Mouse (Mus musculus): Measurements from ENCODE around the gene Erp44. TPM values are rescaled to one million over a fixed set of nuclear protein-coding genes. Genes with fewer than 3 reads are reported as not detected.

Gene Erp44
- polyA plus RNA-seq, 1 experiment from 2014 or later: 76.4 TPM

DNA sequence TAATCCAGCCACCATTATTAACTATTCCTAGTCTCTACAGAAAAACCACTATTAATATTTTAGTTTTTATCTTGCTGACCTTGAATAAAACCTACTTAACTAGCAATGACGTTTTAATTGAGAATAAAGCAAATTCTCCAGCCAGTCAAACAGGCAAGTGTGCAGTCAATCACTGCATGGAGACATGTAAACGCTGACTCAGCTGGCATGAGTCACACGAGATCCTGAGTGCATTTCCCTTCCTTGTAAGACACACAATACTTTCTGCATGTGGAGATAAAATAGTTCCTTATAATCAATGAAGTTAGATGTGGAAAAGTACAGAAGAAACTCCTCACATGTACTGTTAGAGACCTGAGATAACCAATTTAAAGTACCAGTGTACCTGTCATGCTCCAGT is 53.8 kb downstream of the Erp44 start:
- WGBS: 59% methylated on average over 3 of the region's 3 CpGs
- no peak overlapping the region for H3K9ac ChIP-seq
- no peak for ATAC-seq (ENCODE audit: low FRiP score)

DNA sequence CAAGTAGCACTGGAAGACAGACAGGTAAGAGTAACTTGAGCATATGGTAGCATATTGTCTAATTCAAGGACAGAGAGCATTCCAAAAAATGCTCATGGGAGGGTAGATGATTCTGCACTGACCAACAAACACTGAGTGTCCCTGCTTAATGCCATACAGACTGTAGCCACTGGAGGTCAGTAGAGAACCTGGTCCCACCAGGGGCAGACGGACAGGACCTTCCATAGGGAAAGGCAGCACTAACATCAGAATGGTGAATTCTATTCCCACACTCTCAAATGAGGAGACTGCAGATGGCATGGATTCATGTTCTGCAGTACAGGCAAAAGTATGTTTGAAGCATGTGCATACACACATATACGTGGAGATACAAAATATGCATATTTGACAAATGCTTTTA is 54.2 kb downstream of the Erp44 start:
- 26% methylated on average over 2 of the region's 2 CpGs for WGBS
- H3K9me3 ChIP-seq (replicated peaks): no peaks in the 10 kb centered on the region
- 0 out of 2 replicates have a peak, but pooled peaks have one; percentile 43 for ATAC-seq (ENCODE audit: low FRiP score)
- H3K27ac ChIP-seq: no peak overlapping the region
- no peaks in the 10 kb centered on the region for H3K4me1 ChIP-seq
- H3K9ac ChIP-seq: no peak overlapping the region
- no peak overlapping the region for H3K4me3 ChIP-seq
- H3K27me3 ChIP-seq: no peaks in the 10 kb centered on the region
- H3K36me3 ChIP-seq: no peaks in the 10 kb centered on the region
- H3K4me2 ChIP-seq (replicated peaks): no peak overlapping the region

More for the DNA sequence above, 53.8 kb downstream of the Erp44 start:
- H3K4me2 ChIP-seq (replicated peaks): no peak overlapping the region
- no peaks in the 10 kb centered on the region for H3K4me1 ChIP-seq
- H3K27ac ChIP-seq: no peak overlapping the region
- no peaks in the 10 kb centered on the region for H3K9me3 ChIP-seq (replicated peaks)
- no peaks in the 10 kb centered on the region for H3K36me3 ChIP-seq
- no peak overlapping the region for H3K4me3 ChIP-seq
- H3K27me3 ChIP-seq: no peaks in the 10 kb centered on the region

GRCm38 (mm10) chr4:48203564-48203963 is 75.8 kb downstream of the Erp44 start:
- WGBS: 80% methylated on average over 4 of the region's 4 CpGs
- H3K9ac ChIP-seq: no peak overlapping the region
- H3K4me2 ChIP-seq (replicated peaks): no peak overlapping the region
- no peak overlapping the region for H3K27ac ChIP-seq
- no peak for ATAC-seq (ENCODE audit: low FRiP score)
- H3K36me3 ChIP-seq: peaks cover 12% of the 10 kb centered on the region; the same call in 1 of the 2 replicates
- no peaks in the 10 kb centered on the region for H3K4me1 ChIP-seq
- no peaks in the 10 kb centered on the region for H3K27me3 ChIP-seq
- no peaks in the 10 kb centered on the region for H3K9me3 ChIP-seq (replicated peaks)
- no peak overlapping the region for H3K4me3 ChIP-seq

DNA sequence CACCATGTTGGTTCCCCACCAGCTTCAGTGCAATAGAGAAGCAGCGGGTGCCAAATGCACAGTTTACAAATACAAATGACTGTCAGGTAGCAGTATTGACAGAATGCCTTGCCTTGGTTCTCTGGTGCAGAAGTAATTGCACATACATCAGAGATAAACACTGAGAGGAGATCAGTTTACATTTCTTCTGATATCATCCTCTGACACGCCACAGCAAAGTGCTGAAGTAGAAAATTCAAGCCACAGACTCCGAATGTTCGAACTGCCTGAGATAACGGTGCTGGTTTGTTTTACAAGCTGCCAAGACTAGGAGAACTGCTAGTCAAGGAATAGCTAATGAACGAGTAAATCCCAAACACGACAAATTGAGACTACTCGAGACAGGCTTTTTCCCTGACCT is 80.9 kb downstream of the Erp44 start:
- no peaks in the 10 kb centered on the region for H3K27me3 ChIP-seq
- ATAC-seq (ENCODE audit: low FRiP score): no peak

DNA sequence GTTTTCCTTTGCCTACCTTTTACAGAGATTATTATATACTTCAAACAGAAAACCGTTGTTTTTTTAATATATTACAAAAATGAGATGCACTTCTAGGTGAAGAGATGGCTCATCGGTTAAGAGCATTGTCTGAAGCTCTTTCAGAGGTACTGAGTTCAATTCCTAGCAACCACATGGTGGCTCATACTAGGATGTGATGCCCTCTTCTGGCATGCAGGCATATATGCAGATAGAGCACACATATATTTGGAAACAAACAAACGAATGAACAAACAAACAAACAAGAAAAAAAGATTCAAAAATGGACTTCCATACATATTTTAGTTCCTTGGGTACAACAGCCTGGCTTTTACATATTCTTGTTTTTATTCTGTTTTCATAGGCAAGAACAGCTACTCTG is 81.4 kb downstream of the Erp44 start:
- no peak overlapping the region for H3K27ac ChIP-seq
- no peaks in the 10 kb centered on the region for H3K27me3 ChIP-seq
- no peaks in the 10 kb centered on the region for H3K4me1 ChIP-seq
- no peak overlapping the region for H3K9ac ChIP-seq
- H3K9me3 ChIP-seq (replicated peaks): no peaks in the 10 kb centered on the region
- no peak for ATAC-seq (ENCODE audit: low FRiP score)
- peaks cover 18% of the 10 kb centered on the region for H3K36me3 ChIP-seq
- H3K4me2 ChIP-seq (replicated peaks): no peak overlapping the region
- no peak overlapping the region for H3K4me3 ChIP-seq
- WGBS: 89% methylated on average over 3 of the region's 3 CpGs

More for the DNA sequence above, 80.9 kb downstream of the Erp44 start:
- Histone ChIP-seq H3K9me3 (replicated peaks) (no peaks in the 10 kb centered on the region), H3K36me3 (peaks cover 18% of the 10 kb centered on the region), H3K9ac (no peak overlapping the region), H3K4me2 (replicated peaks) (no peak overlapping the region), H3K27ac (no peak overlapping the region), H3K4me1 (no peaks in the 10 kb centered on the region), H3K4me3 (no peak overlapping the region)
- 88% methylated on average over 8 of the region's 8 CpGs for WGBS

DNA sequence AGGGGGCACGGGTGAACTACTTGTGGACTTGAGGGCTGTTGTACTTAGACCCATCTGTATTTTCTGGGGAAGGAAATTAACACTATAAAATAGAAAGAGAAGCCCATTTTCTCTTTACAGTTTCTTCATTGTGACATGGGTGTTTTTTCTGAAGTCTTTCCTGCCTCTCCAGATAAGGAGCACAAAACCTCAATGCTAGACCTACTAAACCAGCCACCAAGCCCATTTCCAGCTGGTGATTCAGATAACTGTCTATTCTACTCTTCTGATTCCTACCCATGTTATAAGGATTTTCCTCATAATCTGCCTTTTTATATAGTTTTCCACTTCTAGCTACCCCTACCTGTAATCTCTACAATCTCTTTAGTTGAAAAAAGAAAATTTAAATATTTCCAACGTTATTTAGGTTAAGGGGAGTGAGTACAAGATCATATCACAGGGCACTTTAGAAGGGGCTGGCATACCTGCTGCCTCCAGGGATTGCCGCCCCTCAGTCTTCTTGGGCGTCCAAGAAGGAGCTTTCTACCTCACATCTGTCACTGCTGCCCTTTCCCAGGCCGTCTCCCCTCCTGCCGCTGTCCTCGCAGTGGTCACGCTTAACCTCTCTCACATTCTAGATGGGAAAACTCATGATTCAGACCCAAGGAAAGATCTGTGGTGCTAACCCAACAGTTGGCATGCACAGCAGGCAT is 97.1 kb downstream of the Erp44 start:
- Histone ChIP-seq H3K4me1 (no peaks in the 10 kb centered on the region), H3K9ac (no peak overlapping the region), H3K27ac (no peak overlapping the region), H3K36me3 (no peaks in the 10 kb centered on the region), H3K27me3 (no peaks in the 10 kb centered on the region), H3K4me3 (no peak overlapping the region), H3K4me2 (replicated peaks) (no peak overlapping the region), H3K9me3 (replicated peaks) (0 out of 2 replicates have a peak, but pooled peaks cover 3% of the 10 kb centered on the region)
- WGBS: 84% methylated on average over 8 of the region's 8 CpGs
- no peak for ATAC-seq (ENCODE audit: low FRiP score)

- Histone ChIP-seq H3K9ac (no peak overlapping the region), H3K27ac (no peak overlapping the region), H3K4me3 (no peak overlapping the region), H3K36me3 (no peaks in the 10 kb centered on the region), H3K9me3 (replicated peaks) (0 out of 2 replicates have a peak, but pooled peaks cover 3% of the 10 kb centered on the region), H3K4me2 (replicated peaks) (no peak overlapping the region), H3K27me3 (no peaks in the 10 kb centered on the region), H3K4me1 (no peaks in the 10 kb centered on the region)
- 69% methylated on average over 6 of the region's 6 CpGs for WGBS
- no peak for ATAC-seq (ENCODE audit: low FRiP score)
Measured at GRCm38 (mm10) chr4:48181366-48181765, 98.0 kb downstream of the Erp44 start.

DNA sequence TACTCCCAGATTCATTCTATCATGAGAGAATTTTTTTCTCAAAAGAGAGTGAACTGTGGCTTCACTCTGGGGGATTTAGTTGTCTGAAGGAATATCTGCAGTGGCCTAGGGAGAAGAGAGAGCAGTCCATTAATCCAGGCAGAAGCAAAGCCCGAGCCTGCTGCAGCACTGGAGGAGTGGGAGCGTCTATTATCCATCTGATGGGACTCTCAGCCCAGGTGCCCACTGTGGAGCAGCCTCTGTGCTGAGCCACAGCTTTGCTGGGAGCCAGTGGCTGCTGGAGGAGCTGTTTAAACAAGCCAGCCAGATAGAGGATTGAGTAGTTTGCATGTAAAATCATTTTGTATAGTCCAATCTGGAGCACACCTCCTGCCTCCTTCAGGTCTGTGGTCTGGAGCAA is 98.4 kb downstream of the Erp44 start:
- no peak for ATAC-seq (ENCODE audit: low FRiP score)
- WGBS: 28% methylated on average over 2 of the region's 2 CpGs

GRCm38 (mm10) chr4:48175666-48176065 is 103.7 kb downstream of the Erp44 start:
- no peak for ATAC-seq (ENCODE audit: low FRiP score)
- no peaks in the 10 kb centered on the region for H3K4me1 ChIP-seq
- H3K4me3 ChIP-seq: no peak overlapping the region
- 0 out of 2 replicates have a peak, but pooled peaks cover 3% of the 10 kb centered on the region for H3K9me3 ChIP-seq (replicated peaks)
- 95% methylated on average over 3 of the region's 3 CpGs for WGBS
- no peak overlapping the region for H3K27ac ChIP-seq
- no peak overlapping the region for H3K4me2 ChIP-seq (replicated peaks)
- no peaks in the 10 kb centered on the region for H3K27me3 ChIP-seq
- H3K36me3 ChIP-seq: no peaks in the 10 kb centered on the region
- H3K9ac ChIP-seq: no peak overlapping the region

More for the DNA sequence above, 98.4 kb downstream of the Erp44 start:
- Histone ChIP-seq H3K4me1 (no peaks in the 10 kb centered on the region), H3K4me3 (no peak overlapping the region), H3K9me3 (replicated peaks) (0 out of 2 replicates have a peak, but pooled peaks cover 3% of the 10 kb centered on the region), H3K27ac (no peak overlapping the region), H3K9ac (no peak overlapping the region), H3K27me3 (no peaks in the 10 kb centered on the region), H3K4me2 (replicated peaks) (no peak overlapping the region), H3K36me3 (no peaks in the 10 kb centered on the region)

DNA sequence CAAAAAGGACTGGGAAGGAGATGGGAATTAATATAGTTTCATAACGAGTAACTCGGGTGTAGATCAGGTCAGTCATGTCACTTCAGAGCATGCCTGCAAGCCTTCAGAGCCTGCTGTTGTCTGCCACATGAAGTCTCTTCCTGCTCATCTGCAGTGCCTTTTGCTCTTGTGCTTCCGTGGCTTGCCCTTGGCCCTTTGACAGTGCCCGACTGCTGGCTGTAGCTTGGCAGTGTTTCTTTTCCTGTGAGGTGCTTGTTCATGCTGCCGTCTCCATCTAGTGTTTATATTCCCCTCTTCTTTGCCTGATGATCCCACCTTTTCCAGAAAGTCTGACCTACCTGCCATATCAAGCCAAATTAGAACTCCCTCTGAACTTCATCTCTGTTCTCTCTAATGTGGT is 115.5 kb downstream of the Erp44 start:
- ATAC-seq (ENCODE audit: low FRiP score): no peak
- Histone ChIP-seq H3K4me3 (no peak overlapping the region), H3K4me1 (no peaks in the 10 kb centered on the region), H3K4me2 (replicated peaks) (no peak overlapping the region), H3K36me3 (peaks cover 5% of the 10 kb centered on the region; the same call in 1 of the 2 replicates), H3K9me3 (replicated peaks) (no peaks in the 10 kb centered on the region), H3K9ac (no peak overlapping the region), H3K27ac (no peak overlapping the region), H3K27me3 (no peaks in the 10 kb centered on the region)
- WGBS: 87% methylated on average over 5 of the region's 5 CpGs

- no peak for ATAC-seq (ENCODE audit: low FRiP score)
Measured at GRCm38 (mm10) chr4:48160386-48160785, 119.0 kb downstream of the Erp44 start.

GRCm38 (mm10) chr4:48155864-48156263 is 123.5 kb downstream of the Erp44 start:
- Histone ChIP-seq H3K4me1 (no peaks in the 10 kb centered on the region), H3K27me3 (no peaks in the 10 kb centered on the region), H3K4me2 (replicated peaks) (no peak overlapping the region), H3K9me3 (replicated peaks) (no peaks in the 10 kb centered on the region), H3K36me3 (no peaks in the 10 kb centered on the region), H3K27ac (no peak overlapping the region), H3K4me3 (no peak overlapping the region), H3K9ac (no peak overlapping the region)
- no peak for ATAC-seq (ENCODE audit: low FRiP score)
- WGBS: 65% methylated on average over 1 of the region's 1 CpGs

More at GRCm38 (mm10) chr4:48160386-48160785, 119.0 kb downstream of the Erp44 start:
- Histone ChIP-seq H3K4me2 (replicated peaks) (no peak overlapping the region), H3K27ac (no peak overlapping the region), H3K9me3 (replicated peaks) (no peaks in the 10 kb centered on the region), H3K27me3 (no peaks in the 10 kb centered on the region), H3K4me1 (no peaks in the 10 kb centered on the region), H3K4me3 (no peak overlapping the region), H3K9ac (no peak overlapping the region), H3K36me3 (0 out of 2 replicates have a peak, but pooled peaks cover 2% of the 10 kb centered on the region)
- 87% methylated on average over 4 of the region's 4 CpGs for WGBS

- Histone ChIP-seq H3K27ac (no peak overlapping the region), H3K4me3 (no peak overlapping the region), H3K9me3 (replicated peaks) (no peaks in the 10 kb centered on the region), H3K27me3 (no peaks in the 10 kb centered on the region), H3K4me1 (no peaks in the 10 kb centered on the region), H3K36me3 (no peaks in the 10 kb centered on the region), H3K4me2 (replicated peaks) (no peak overlapping the region), H3K9ac (no peak overlapping the region)
- WGBS: 88% methylated on average over 5 of the region's 5 CpGs
- ATAC-seq (ENCODE audit: low FRiP score): no peak
Measured at GRCm38 (mm10) chr4:48153229-48153628, 126.1 kb downstream of the Erp44 start.
